Mouse (Mus musculus): Measurements from ENCODE around the gene Dlg3. TPM values are rescaled to one million over a fixed set of nuclear protein-coding genes. Genes with fewer than 3 reads are reported as not detected.
A peak's percentile ranks its signal among the peaks of the same experiment; 100 is the strongest.

The Dlg3 gene
- polyA plus RNA-seq, 1 experiment from 2014 or later, result 9.4 TPM

DNA sequence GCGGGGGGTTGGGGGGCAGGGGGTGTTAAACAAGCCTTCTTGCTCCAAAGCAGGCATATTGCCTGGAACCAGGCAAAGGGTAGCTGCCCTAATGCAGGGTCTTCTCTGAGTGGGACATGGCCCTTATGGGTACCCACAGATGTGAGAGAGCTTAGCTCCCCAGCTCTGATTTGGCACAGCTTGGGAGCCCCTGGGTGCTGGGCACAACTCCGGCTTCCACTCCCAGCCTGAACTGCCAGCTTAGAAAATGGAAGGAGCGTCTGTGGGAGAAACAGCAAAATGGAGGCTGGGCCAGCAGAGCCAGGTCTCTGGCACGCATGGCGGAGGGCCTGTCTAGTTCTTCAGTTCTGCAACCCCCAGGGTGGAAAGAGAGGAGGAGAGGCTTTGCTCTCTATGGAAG lies 1.8 kb downstream of the Dlg3 start:
- no peak for ATAC-seq
- H3K4me1 ChIP-seq (replicated peaks), result 0 out of 2 replicates have a peak, but pooled peaks cover 7% of the 10 kb centered on the region
- peaks cover 6% of the 10 kb centered on the region for H3K36me3 ChIP-seq
- WGBS, result 67% methylated on average over 5 of the region's 5 CpGs
- H3K27ac ChIP-seq, result 0 out of 2 replicates have a peak overlapping the region, but pooled peaks have one; percentile 25
- H3K4me2 ChIP-seq (replicated peaks), result peak overlapping the region; percentile 63
- H3K27me3 ChIP-seq, result no peaks in the 10 kb centered on the region
- H3K9ac ChIP-seq (replicated peaks), result peak overlapping the region; percentile 82
- H3K9me3 ChIP-seq, result no peaks in the 10 kb centered on the region
- H3K4me3 ChIP-seq (replicated peaks), result peak overlapping the region; percentile 69

DNA sequence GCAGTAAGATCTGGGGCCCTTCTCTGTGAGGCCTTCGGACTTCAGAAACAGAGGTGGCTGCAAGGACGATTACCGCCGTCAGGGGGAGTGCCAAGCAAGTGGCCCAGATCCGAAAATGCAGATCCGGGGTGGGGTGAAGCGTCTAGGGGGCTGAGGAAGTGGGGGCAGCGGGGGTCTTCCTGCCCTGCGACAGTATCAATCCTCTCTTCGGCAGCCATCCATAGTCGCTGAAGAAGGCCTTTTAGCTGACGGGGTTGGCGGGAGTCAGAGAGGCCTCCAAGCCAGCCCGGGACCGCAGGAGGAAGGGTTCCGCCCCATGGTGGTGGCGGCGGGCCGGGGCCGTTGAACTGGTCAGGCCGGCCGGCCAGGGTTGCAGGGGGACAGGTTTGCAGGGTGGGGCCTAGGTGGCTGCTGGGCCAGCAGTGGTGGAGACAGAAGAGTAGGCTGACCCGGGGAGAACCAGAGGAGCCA lies 6.9 kb downstream of the Dlg3 start:
- H3K4me2 ChIP-seq (replicated peaks), result peak overlapping the region; percentile 53
- H3K9ac ChIP-seq (replicated peaks), result peak overlapping the region; percentile 32; the same call in 1 of the 2 replicates
- no peak for ATAC-seq
- H3K4me3 ChIP-seq (replicated peaks), result peak overlapping the region; percentile 31
- WGBS, result 25% methylated on average over 23 of the region's 23 CpGs
- H3K4me1 ChIP-seq (replicated peaks), result peaks cover 15% of the 10 kb centered on the region
- no peak overlapping the region for H3K27ac ChIP-seq
- H3K36me3 ChIP-seq, result peaks cover 6% of the 10 kb centered on the region
- H3K27me3 ChIP-seq, result no peaks in the 10 kb centered on the region
- H3K9me3 ChIP-seq, result no peaks in the 10 kb centered on the region

DNA sequence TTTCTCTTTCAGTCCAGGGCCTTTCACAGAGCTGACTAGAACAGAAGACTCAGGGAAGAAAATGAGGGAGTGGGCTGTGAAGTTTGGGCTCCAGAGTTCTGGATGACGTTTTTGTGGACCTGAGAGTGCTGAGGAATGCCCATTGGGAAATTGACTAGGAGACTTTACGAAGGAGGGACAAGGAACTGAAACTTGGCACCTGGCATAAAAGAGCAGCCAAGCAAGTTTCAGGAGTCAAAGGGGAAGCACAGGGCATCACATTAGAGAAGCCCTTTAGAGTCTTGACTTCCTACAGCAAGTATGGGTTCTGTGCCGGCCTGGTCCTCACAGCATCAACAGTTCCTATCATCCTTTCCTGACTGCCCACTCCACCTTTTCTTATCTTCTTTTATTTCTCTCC lies 7.9 kb downstream of the Dlg3 start:
- peaks cover 18% of the 10 kb centered on the region for H3K4me1 ChIP-seq (replicated peaks)
- H3K27ac ChIP-seq, result no peak overlapping the region
- no peak overlapping the region for H3K4me3 ChIP-seq (replicated peaks)
- WGBS, result 90% methylated on average over 3 of the region's 3 CpGs
- ATAC-seq, result no peak
- H3K9me3 ChIP-seq, result no peaks in the 10 kb centered on the region
- no peak overlapping the region for H3K9ac ChIP-seq (replicated peaks)
- peaks cover 6% of the 10 kb centered on the region for H3K36me3 ChIP-seq
- no peaks in the 10 kb centered on the region for H3K27me3 ChIP-seq
- H3K4me2 ChIP-seq (replicated peaks), result no peak overlapping the region

DNA sequence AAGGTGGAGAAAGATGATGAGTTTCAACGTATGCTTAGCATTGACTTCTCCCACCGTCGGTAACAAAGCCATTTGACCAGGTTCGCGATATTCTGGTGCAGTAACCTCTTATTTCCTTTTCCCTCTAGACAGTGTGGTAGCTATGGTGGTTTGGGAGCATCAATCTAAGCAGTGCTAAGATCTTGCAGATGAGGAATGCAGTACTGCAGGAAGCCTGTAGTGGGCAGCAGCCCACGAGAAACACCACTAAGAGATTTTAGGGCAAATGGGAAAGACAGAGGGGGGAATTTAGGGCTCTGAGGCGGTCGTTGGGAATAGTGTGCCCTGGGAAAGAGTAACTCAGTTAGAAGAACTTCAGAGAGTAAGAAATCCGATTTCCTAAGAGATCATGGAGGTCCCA lies 9.0 kb downstream of the Dlg3 start:
- Histone ChIP-seq H3K9ac (replicated peaks) (no peak overlapping the region), H3K9me3 (no peaks in the 10 kb centered on the region), H3K4me2 (replicated peaks) (peak overlapping the region; percentile 59), H3K27ac (peak overlapping the region; percentile 85), H3K36me3 (peaks cover 6% of the 10 kb centered on the region), H3K27me3 (no peaks in the 10 kb centered on the region), H3K4me3 (replicated peaks) (peak overlapping the region; percentile 51), H3K4me1 (replicated peaks) (peaks cover 28% of the 10 kb centered on the region)
- WGBS, result 19% methylated on average over 9 of the region's 9 CpGs
- peak; percentile 57 for ATAC-seq

DNA sequence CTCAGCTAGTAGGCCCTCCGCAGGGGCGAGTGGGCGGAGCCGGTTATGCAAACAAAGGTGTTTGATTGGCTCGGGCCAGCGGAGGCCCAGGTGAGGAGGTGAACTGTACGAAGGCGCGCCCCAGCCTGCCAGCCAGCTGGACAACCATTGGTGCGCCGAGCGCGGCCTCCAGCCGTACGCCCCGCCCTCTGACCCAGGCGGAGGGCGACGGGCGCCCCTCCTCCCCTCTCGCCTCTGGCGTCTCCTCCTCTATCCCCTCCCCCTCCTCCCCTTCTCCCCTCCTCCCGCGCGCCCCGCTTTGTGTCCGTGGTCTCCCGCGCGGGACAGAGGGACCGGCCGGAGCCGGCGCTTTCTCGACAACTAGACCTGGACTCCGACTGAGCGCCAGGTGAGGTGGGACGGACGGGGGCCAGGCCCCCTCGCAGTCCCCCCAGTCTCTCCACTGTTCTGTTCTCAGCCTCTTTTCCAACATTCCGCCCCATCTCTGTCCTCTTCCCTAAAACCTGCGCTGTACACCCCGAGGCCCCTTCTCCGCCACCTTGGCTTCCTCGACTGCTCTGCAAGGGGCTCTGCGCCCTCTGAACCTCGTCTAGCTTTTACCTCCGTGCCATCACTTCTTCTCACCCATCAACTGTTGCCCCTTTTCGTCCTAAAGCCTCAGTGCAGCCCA lies 9.6 kb downstream of the Dlg3 start:
- peak; percentile 86 for ATAC-seq
- 26% methylated on average over 35 of the region's 49 CpGs for WGBS
- peak overlapping the region; percentile 85 for H3K27ac ChIP-seq

DNA sequence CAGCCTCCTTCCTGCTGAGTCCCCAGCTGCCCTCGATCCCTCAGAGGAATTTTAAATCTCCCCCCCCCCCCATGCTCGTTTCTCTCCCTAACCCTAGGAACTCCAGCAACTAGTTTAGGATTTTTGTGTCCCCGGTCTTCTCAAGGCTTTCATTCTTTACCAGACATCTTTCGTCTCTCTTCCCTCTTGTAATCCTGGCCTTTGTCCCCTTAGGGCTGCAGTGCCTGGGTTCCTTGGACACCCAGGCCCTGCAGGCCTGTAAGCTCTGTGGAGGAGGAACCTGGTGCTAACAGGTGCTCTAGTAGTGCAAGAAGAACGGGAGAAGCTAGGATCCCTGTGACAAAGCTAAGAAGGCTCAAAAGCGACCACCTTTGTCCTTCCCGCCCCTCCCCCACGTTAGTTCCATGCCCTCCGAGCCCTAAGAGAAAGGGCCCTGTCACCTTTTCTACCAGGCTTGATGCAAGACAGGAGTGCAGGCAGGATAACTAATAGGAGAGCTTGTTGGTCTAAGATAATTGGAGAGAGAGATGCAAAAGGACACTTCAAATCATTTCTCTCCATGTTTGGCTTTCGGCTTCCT lies 10.2 kb downstream of the Dlg3 start:
- H3K36me3 ChIP-seq, result peaks cover 6% of the 10 kb centered on the region
- H3K9me3 ChIP-seq, result no peaks in the 10 kb centered on the region
- peak overlapping the region; percentile 59 for H3K4me2 ChIP-seq (replicated peaks)
- 28% methylated on average over 10 of the region's 10 CpGs for WGBS
- H3K27ac ChIP-seq, result peak overlapping the region; percentile 85
- no peak for ATAC-seq
- H3K27me3 ChIP-seq, result no peaks in the 10 kb centered on the region
- peak overlapping the region; percentile 51 for H3K4me3 ChIP-seq (replicated peaks)
- H3K4me1 ChIP-seq (replicated peaks), result peaks cover 29% of the 10 kb centered on the region
- peak overlapping the region; percentile 74 for H3K9ac ChIP-seq (replicated peaks)

More for the DNA sequence above, 9.6 kb downstream of the Dlg3 start:
- peaks cover 28% of the 10 kb centered on the region for H3K4me1 ChIP-seq (replicated peaks)
- H3K9me3 ChIP-seq, result no peaks in the 10 kb centered on the region
- peaks cover 6% of the 10 kb centered on the region for H3K36me3 ChIP-seq
- H3K27me3 ChIP-seq, result no peaks in the 10 kb centered on the region
- H3K9ac ChIP-seq (replicated peaks), result peak overlapping the region; percentile 74
- H3K4me3 ChIP-seq (replicated peaks), result peak overlapping the region; percentile 51
- peak overlapping the region; percentile 59 for H3K4me2 ChIP-seq (replicated peaks)

DNA sequence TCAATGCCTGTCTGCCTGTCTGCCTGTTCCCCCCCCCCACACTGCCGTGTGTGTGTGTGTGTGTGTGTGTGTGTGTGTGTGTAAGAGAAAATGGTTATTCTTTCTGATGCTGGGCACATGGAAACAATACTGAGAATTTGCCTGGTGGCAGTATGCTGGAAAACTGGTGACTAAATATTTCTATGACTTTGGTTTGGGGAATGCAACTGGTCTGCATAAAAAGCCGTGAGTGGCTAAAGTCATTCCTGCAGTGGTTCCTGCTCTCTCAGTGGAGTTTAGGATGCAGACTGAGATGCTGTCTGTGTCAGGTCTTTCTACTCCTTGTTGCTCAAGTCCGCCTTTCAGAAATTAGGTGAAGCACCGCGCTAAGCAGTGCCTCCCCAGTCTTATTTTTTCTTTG lies 10.9 kb downstream of the Dlg3 start:
- H3K9me3 ChIP-seq, result no peaks in the 10 kb centered on the region
- H3K36me3 ChIP-seq, result no peaks in the 10 kb centered on the region
- no peaks in the 10 kb centered on the region for H3K27me3 ChIP-seq
- 0 out of 2 replicates have a peak overlapping the region, but pooled peaks have one; percentile 44 for H3K27ac ChIP-seq
- peak overlapping the region; percentile 51 for H3K4me3 ChIP-seq (replicated peaks)
- ATAC-seq, result no peak
- WGBS, result 29% methylated on average over 5 of the region's 5 CpGs
- peak overlapping the region; percentile 59 for H3K4me2 ChIP-seq (replicated peaks)
- peaks cover 35% of the 10 kb centered on the region for H3K4me1 ChIP-seq (replicated peaks)
- H3K9ac ChIP-seq (replicated peaks), result peak overlapping the region; percentile 74

DNA sequence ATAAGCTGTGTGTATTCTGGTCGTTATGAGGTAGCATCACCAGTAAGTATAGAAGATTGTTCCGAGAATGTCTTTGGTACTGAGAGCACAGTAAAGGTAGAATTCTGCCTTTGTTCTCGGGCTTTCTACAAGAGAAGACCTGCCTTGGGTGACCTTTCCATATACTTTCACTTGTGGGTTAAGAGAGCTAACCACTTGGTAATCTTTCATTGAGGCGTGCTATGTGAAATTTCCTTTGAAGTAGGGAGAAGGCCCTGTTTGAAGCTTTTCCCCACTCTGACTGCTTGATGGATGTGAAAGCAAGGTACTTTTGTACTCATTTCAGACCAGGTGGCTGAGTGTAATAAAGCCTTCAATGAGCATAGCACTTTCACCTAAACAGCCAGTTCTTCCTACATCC lies 21.8 kb downstream of the Dlg3 start:
- Histone ChIP-seq H3K27me3 (no peaks in the 10 kb centered on the region), H3K36me3 (peaks cover 6% of the 10 kb centered on the region; the same call in 1 of the 2 replicates), H3K4me1 (replicated peaks) (no peaks in the 10 kb centered on the region), H3K9me3 (no peaks in the 10 kb centered on the region), H3K27ac (no peak overlapping the region), H3K9ac (replicated peaks) (no peak overlapping the region), H3K4me2 (replicated peaks) (no peak overlapping the region), H3K4me3 (replicated peaks) (no peak overlapping the region)
- no peak for ATAC-seq
- WGBS, result 86% methylated on average over 4 of the region's 4 CpGs

DNA sequence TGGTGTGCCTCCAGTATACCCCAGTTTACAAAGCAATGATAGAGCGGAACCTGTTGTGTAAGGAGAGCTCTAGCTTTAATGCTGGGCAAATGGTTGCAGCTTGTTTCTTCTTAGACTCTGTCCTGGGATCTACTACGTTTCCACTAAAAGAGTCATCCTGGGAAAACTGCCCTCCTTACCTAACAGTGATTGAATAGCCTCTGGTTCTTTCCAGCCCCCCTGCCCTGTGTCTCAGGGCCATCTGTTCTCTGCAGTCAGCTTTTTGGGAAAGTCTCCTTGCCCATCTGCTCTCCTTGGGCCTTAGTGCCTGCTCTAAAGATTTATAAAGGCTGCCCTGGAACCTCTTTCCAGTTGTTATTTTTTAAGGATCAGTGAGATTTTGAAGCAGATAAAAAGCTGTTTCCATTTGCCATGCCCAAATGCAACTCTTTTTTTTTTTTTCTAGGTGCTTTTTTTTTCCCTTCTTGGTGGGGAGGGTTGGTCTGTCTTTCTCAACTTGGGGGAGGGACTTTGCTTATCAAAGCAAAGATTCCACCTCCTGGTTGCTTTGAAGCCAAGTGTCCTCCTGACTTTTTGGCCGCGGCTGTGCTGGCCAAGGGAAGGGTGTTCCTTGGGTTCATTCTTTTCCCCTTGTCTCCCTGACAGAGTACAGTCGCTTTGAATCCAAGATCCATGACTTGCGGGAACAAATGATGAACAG lies 28.7 kb downstream of the Dlg3 start:
- Histone ChIP-seq H3K4me1 (replicated peaks) (peaks cover 13% of the 10 kb centered on the region; the same call in 1 of the 2 replicates), H3K9ac (replicated peaks) (no peak overlapping the region), H3K36me3 (peaks cover 16% of the 10 kb centered on the region), H3K27ac (no peak overlapping the region), H3K9me3 (no peaks in the 10 kb centered on the region), H3K27me3 (no peaks in the 10 kb centered on the region), H3K4me3 (replicated peaks) (no peak overlapping the region), H3K4me2 (replicated peaks) (no peak overlapping the region)
- ATAC-seq, result no peak
- WGBS, result 79% methylated on average over 6 of the region's 6 CpGs

DNA sequence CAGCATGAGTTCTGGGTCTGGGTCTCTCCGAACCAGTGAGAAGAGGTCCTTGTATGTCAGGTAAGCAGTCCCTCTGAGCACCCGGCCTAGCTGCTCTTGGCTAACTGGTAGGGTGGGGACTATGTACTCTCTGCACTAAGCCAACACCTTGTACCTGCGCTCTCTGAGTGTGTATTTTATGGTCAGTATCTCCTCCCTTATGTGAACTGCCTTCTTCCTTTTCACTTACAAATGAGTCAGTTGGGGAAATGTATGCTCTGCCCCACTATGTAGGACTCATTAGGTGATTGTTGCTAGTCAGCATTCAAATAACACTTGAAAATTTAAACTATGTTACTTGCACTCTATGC lies 29.2 kb downstream of the Dlg3 start:
- H3K4me1 ChIP-seq (replicated peaks), result peaks cover 13% of the 10 kb centered on the region; the same call in 1 of the 2 replicates
- H3K27ac ChIP-seq, result no peak overlapping the region
- 87% methylated on average over 3 of the region's 3 CpGs for WGBS
- no peak overlapping the region for H3K9ac ChIP-seq (replicated peaks)
- no peaks in the 10 kb centered on the region for H3K9me3 ChIP-seq
- H3K36me3 ChIP-seq, result peaks cover 16% of the 10 kb centered on the region
- H3K4me3 ChIP-seq (replicated peaks), result no peak overlapping the region
- no peaks in the 10 kb centered on the region for H3K27me3 ChIP-seq
- no peak for ATAC-seq
- H3K4me2 ChIP-seq (replicated peaks), result no peak overlapping the region

DNA sequence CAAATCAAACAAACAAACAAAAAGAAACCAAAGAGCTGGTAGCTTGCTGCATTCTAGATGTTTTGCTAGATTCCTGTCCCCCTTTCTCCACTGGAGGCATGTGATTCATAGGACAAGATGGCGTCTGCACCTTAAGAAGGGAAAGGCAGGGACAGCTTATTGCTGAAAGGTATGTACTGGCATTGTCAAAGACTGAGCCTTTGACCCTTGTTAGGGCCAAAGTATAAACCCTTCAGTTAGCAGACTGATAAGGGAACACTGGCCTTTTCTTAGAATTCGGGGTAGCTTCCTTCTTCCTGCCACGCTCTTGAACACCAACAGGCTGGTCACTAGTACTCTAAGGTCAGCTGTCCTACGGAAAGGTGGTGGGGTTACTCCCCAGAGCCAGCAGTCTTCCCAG lies 29.8 kb downstream of the Dlg3 start:
- Histone ChIP-seq H3K4me1 (replicated peaks) (peaks cover 13% of the 10 kb centered on the region; the same call in 1 of the 2 replicates), H3K27me3 (no peaks in the 10 kb centered on the region), H3K4me3 (replicated peaks) (no peak overlapping the region), H3K4me2 (replicated peaks) (no peak overlapping the region), H3K9me3 (no peaks in the 10 kb centered on the region), H3K27ac (no peak overlapping the region), H3K9ac (replicated peaks) (no peak overlapping the region), H3K36me3 (peaks cover 16% of the 10 kb centered on the region)
- 82% methylated on average over 4 of the region's 4 CpGs for WGBS
- no peak for ATAC-seq
